Mouse (Mus musculus): ENCODE measurements around the gene Tfap2e.

GRCm38 (mm10) chr4:126773871-126774270 is 37.8 kb upstream of the Tfap2e start:
- TF ChIP-seq GATA1 (IDR thresholded peaks at IDR 0.05; ENCODE audit: borderline replicate concordance, low read length) (no peak), FLI1 (IDR thresholded peaks at IDR 0.05; ENCODE audit: low read length) (no peak)
